Mouse (Mus musculus) embryonic facial prominence, embryonic 14.5 days (tissue): ENCODE data around the gene Zbed4. TPM values are rescaled to one million over a fixed set of nuclear protein-coding genes. Genes with fewer than 3 reads are reported as not detected.
"Not testable (repeated sequence)": the region's sequence is repeated elsewhere in the genome, so short reads cannot be mapped to it uniquely, and the experiment has no call there.

Source experiments
- ATAC-seq: fragments of 200-750 bp; cut with Nextera tagmentation; 2 replicates; pipeline ENCODE4 v1.8.0; 2017; ENCODE audit warnings: low read depth, moderate number of reproducible peaks, moderate TSS enrichment
- DNase-seq: peaks from one replicate; pipeline ENCODE4 v3.0.0-alpha.2; 2015; ENCODE audit warnings: low spot score
- H3K27ac ChIP-seq: fragments of 300-500 bp; sonication (generic); replicated peaks from 2 replicates; pipeline ENCODE4 v1.5.1; 2014; ENCODE audit warnings: low read depth, mild to moderate bottlenecking, low read length, moderate library complexity
- H3K27me3 ChIP-seq: fragments of 300-500 bp; sonication (generic); replicated peaks from 2 replicates; pipeline ENCODE4 v1.6.1; 2014; ENCODE audit warnings: low read length; ENCODE audit not compliant: control insufficient read depth, insufficient read depth
- H3K36me3 ChIP-seq: fragments of 300-500 bp; sonication (generic); 2 replicates; pipeline ENCODE4 v1.6.1; 2014; ENCODE audit warnings: low read length, mixed read lengths; ENCODE audit not compliant: control insufficient read depth, insufficient read depth
- H3K4me1 ChIP-seq: fragments of 300-500 bp; sonication (generic); 2 replicates; pipeline ENCODE4 v1.6.1; 2014; ENCODE audit warnings: antibody characterized with exemption, low read length; ENCODE audit not compliant: control insufficient read depth, insufficient read depth
- H3K4me2 ChIP-seq: fragments of 300-500 bp; sonication (generic); 2 replicates; pipeline ENCODE4 v1.6.1; 2014; ENCODE audit warnings: low read depth, mild to moderate bottlenecking, low read length, moderate library complexity, mixed read lengths
- H3K4me3 ChIP-seq: fragments of 300-500 bp; sonication (generic); 2 replicates; pipeline ENCODE4 v1.5.1; 2014; ENCODE audit warnings: low read depth, mild to moderate bottlenecking, low read length
- H3K9ac ChIP-seq: fragments of 300-500 bp; sonication (generic); 2 replicates; pipeline ENCODE4 v1.6.1; 2014; ENCODE audit warnings: low read depth, mild to moderate bottlenecking, low read length, moderate library complexity, mixed read lengths
- H3K9me3 ChIP-seq: fragments of 300-500 bp; sonication (generic); 2 replicates; pipeline ENCODE4 v1.6.1; 2016; ENCODE audit warnings: low read length; ENCODE audit not compliant: control insufficient read depth
- WGBS: fragments of 180-500 bp; shearing (Covaris S2); extraction: QIAGEN DNeasy Blood & Tissue Kit; methylation state at CpG from one replicate; pipeline ENCODE4 v1.1.7; 2014; 5-methylcytosine and 5-hydroxymethylcytosine counted together
- polyA plus RNA-seq: library from polyadenylated mRNA; unstranded; fragments of >200 nt; fragmentation: Nextera tagmentation; extraction: Ambion mirVana; gene quantifications from 2 replicates; pipeline ENCODE4 v1.2.1, GENCODE M21; 2014

Zbed4 gene
- 14.9 and 16.5 TPM in 2 replicates for polyA plus RNA-seq

GRCm38 (mm10) chr15:88751564-88752402 is at the start of gene Zbed4:
Zbed4 (plus strand) TSS chr15:88751660.
- Histone ChIP-seq H3K4me1 (peaks cover 10% of the 10 kb centered on the region; the same call in 1 of the 2 replicates), H3K4me3 (peak within 1 kb of the TSS; percentile 86), H3K4me2 (peak within 1 kb of the TSS; percentile 80), H3K36me3 (peaks cover 16% of the 10 kb centered on the region; the same call in 1 of the 2 replicates), H3K9me3 (no peaks in the 10 kb centered on the region), H3K27me3 (no peaks in the 10 kb centered on the region), H3K9ac (peak within 1 kb of the TSS; percentile 84), H3K27ac (peak within 1 kb of the TSS; percentile 77)
- ATAC-seq (no peak; the same call in 1 of the 2 replicates), DNase-seq (peak; percentile 58)
- under 1% methylated on average over 28 of the region's 119 CpGs for WGBS

DNA sequence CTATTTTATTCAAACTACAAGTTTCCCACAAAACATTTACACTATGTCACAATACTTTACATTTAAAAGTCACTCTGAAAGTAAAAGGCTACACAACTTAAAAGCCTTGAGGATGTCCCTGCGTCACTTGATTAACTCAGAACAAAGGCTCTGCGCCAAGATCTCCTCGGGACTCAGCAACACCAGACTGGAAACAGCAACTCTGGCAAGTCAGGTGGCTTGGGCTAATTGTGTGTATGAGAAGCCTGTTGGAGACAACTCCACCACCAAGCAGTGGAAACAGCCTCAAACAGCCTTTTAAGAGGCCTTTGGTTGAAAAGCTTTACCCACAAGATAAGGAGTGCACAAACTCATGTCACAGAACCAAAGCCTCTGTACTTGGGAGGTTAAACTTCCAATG is 49.0 kb upstream of the Zbed4 start:
- H3K27me3 ChIP-seq = no peaks in the 10 kb centered on the region
- no peak overlapping the region for H3K4me2 ChIP-seq
- H3K36me3 ChIP-seq = peaks cover 95% of the 10 kb centered on the region
- ATAC-seq = no peak
- H3K4me1 ChIP-seq = no peaks in the 10 kb centered on the region
- no peak overlapping the region for H3K27ac ChIP-seq
- no peak overlapping the region for H3K4me3 ChIP-seq
- DNase-seq = no peak
- no peak overlapping the region for H3K9ac ChIP-seq
- WGBS = 81% methylated on average over 3 of the region's 3 CpGs
- H3K9me3 ChIP-seq = no peaks in the 10 kb centered on the region

DNA sequence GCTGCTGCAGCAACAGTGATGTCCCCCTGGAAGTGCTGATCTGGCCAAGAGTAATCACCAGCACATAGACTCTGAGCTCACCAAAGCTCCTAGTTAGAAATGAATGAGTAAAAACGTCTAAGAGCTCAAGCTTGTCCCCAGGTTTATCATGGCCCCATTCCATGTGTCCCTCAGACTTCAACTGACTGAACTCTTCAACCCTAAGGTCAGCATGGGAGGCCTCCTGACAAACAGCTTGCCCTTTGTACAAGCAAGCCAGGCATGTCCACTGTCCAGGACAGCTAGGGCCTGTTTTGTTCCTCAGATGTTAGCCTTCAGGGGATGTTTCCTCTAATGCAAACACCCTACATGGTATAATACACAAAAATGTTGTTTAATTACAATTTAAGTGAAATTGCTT is 47.2 kb upstream of the Zbed4 start:
- Histone ChIP-seq H3K4me3 (no peak overlapping the region), H3K27ac (no peak overlapping the region), H3K9me3 (no peaks in the 10 kb centered on the region), H3K36me3 (peaks cover 95% of the 10 kb centered on the region), H3K4me1 (no peaks in the 10 kb centered on the region), H3K9ac (no peak overlapping the region), H3K4me2 (no peak overlapping the region), H3K27me3 (no peaks in the 10 kb centered on the region)
- ATAC-seq (no peak), DNase-seq (no peak)
- WGBS = 58% methylated on average over 1 of the region's 1 CpGs

DNA sequence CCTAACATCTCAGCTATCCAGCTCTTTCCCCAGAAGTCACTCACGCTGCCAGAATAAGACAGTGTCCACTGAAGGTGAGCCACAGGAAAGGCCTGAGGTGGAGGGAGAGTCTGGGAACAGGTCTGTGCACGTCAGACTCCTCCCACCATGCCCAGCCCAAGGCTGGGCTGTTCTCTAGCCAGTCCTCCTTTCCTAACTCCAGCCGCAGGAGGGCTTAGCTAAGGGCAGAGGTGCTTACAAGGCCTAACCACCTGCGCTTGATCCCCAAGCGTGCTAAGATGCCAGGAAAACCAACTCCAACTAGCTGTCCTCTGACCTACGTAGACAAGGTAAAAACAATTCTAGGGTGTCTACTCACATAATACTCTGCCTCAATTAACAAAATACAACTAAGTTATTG is 45.1 kb upstream of the Zbed4 start:
- 82% methylated on average over 6 of the region's 6 CpGs for WGBS
- H3K27ac ChIP-seq = no peak overlapping the region
- ATAC-seq (no peak), DNase-seq (no peak)
- H3K4me1 ChIP-seq = no peaks in the 10 kb centered on the region
- H3K36me3 ChIP-seq = peaks cover 96% of the 10 kb centered on the region
- H3K9ac ChIP-seq = no peak overlapping the region
- H3K9me3 ChIP-seq = no peaks in the 10 kb centered on the region
- H3K4me3 ChIP-seq = no peak overlapping the region
- no peak overlapping the region for H3K4me2 ChIP-seq
- no peaks in the 10 kb centered on the region for H3K27me3 ChIP-seq

DNA sequence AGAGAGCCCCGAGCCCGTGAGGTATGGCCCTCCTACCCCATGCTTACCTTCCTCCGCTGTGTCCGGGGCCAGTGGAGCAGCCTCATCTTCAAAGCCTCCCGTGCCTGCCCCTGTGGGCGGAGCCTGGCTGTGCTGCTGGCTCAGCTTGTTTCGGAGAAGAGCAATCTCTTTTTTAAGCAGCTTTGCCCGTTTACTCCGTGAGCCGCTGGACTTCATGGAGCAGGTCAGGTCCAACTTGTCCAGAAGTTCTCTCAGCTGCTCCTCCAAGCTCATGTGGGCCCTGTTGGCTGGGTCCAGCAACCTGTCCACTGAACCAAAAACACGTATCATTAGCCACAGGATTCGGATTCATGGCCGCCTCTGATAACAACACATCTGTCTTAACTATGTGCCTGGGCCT is 44.5 kb upstream of the Zbed4 start:
- 72% methylated on average over 13 of the region's 13 CpGs for WGBS
- ATAC-seq, H3K4me2 ChIP-seq, H3K9me3 ChIP-seq, H3K4me1 ChIP-seq, H3K27ac ChIP-seq, H3K4me3 ChIP-seq, DNase-seq, H3K27me3 ChIP-seq, H3K9ac ChIP-seq: not testable (repeated sequence)
- peaks cover 96% of the 10 kb centered on the region for H3K36me3 ChIP-seq

- Histone ChIP-seq H3K27me3 (no peaks in the 10 kb centered on the region), H3K27ac (no peak overlapping the region), H3K4me2 (no peak overlapping the region), H3K4me3 (no peak overlapping the region), H3K36me3 (peaks cover 97% of the 10 kb centered on the region), H3K4me1 (no peaks in the 10 kb centered on the region), H3K9me3 (no peaks in the 10 kb centered on the region), H3K9ac (no peak overlapping the region)
- WGBS = 88% methylated on average over 5 of the region's 5 CpGs
- DNase-seq (no peak), ATAC-seq (no peak)
Observed at GRCm38 (mm10) chr15:88708204-88708603, 43.3 kb upstream of the Zbed4 start.

DNA sequence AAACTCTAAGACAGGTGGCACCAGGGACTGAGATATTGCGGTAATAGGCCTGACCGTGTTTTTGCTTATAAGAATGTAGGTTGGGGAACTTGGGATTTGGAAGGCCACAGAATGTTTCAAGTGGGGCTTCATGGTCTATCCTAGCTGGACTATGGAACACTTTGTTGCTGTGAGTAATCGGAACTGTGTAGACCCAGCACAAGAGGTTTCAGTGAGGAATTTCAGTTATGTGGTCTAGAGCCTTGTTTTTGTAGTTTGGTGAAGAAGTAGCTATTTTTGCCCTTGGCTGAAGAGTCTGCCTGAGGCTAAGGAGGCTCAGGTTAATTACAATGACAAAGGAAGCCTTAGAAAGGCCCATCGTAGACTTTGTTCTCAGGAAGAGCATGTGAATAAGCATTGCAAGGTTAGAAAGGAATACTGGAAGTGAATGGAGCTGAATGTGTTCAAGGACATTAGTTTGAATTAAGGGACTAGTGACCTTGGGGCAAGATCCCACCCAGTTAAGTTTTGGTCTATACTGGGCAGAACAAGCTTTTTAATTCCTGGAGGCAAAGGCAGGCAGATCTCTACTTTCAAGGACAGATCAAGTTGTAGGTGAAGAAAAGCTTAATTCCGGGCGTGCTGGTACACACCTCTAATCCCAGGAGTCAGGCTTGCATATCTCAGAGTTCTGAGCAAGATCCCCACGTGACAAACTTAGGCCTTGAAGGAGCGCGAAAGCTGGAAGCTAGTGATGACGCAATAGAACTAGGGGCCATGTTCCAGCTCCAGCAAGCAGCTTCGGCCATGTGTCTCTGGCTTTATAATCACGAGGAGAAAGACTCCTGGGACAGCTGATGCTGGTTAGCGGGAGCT is 42.6 kb upstream of the Zbed4 start:
- Histone ChIP-seq H3K27ac (no peak overlapping the region), H3K27me3 (no peaks in the 10 kb centered on the region), H3K9ac (no peak overlapping the region), H3K9me3 (no peaks in the 10 kb centered on the region), H3K36me3 (peaks cover 97% of the 10 kb centered on the region), H3K4me2 (no peak overlapping the region), H3K4me3 (no peak overlapping the region), H3K4me1 (no peaks in the 10 kb centered on the region)
- ATAC-seq (no peak), DNase-seq (no peak)
- 81% methylated on average over 13 of the region's 13 CpGs for WGBS

- Histone ChIP-seq H3K27ac (no peak overlapping the region), H3K27me3 (no peaks in the 10 kb centered on the region), H3K4me3 (no peak overlapping the region), H3K4me1 (no peaks in the 10 kb centered on the region), H3K4me2 (no peak overlapping the region), H3K9ac (no peak overlapping the region), H3K9me3 (no peaks in the 10 kb centered on the region), H3K36me3 (peaks cover 96% of the 10 kb centered on the region)
- no peak for ATAC-seq
- DNase-seq = no peak
- 94% methylated on average over 5 of the region's 5 CpGs for whole genome bisulfite sequencing
Observed at GRCm38 (mm10) chr15:88709878-88710277, 41.6 kb upstream of the Zbed4 start.
